ENCODE assay signal across 9 mouse cellular contexts in genomic region chr15:28051104-28051625, GRCm38 (mm10). TPM values are rescaled to one million over a fixed set of nuclear protein-coding genes. Genes with fewer than 3 reads are reported as not detected.
DNase-seq lines count a peak whose midpoint lies in the region; ATAC-seq and TF ChIP-seq lines count a peak whose summit lies in the region.
"Had no signal": no experiment of that assay in that cellular context is flagged by ENCODE, and none has a peak within 500 bp of the region (broad histone marks: within the 10 kb centered on the region; RNA-seq: fewer than 3 reads in every experiment).

No protein-coding gene starts in this region.

- H3K9me3 ChIP-seq in forebrain, embryonic 11.5 days (ENCODE audit: control insufficient read depth, low read length) = no peaks in the 10 kb centered on the region
- no peaks in the 10 kb centered on the region for H3K9me3 ChIP-seq in heart, embryonic 15.5 days (replicated peaks)
- H3K9me3 ChIP-seq in midbrain, embryonic 16.5 days (replicated peaks; ENCODE audit: control insufficient read depth, low read length, poor library complexity, severe bottlenecking) = no peaks in the 10 kb centered on the region
- H3K9me3 ChIP-seq: limb, embryonic 15.5 days had no signal

- TF ChIP-seq CTCF in testis, adult 2 months (IDR thresholded peaks at IDR 0.05; ENCODE audit: control insufficient read depth, insufficient read depth, insufficient replicate concordance, low read depth, low read length) = no peak

- peak overlapping the region; percentile 44 for H3K9ac ChIP-seq in forebrain, embryonic 11.5 days (ENCODE audit: low read length)
- H3K9ac ChIP-seq in heart, embryonic 15.5 days = no peak overlapping the region
- peak overlapping the region; percentile 13; the same call in 1 of the 2 replicates for H3K9ac ChIP-seq in midbrain, embryonic 16.5 days (ENCODE audit: low read depth, low read length)
- H3K9ac ChIP-seq: limb, embryonic 15.5 days had no signal

- 4% methylated on average over 18 of the region's 18 CpGs for WGBS in forebrain, embryonic 11.5 days
- 45% methylated on average over 18 of the region's 18 CpGs for WGBS in heart, embryonic 15.5 days
- WGBS in midbrain, embryonic 16.5 days = 8% methylated on average over 18 of the region's 18 CpGs

- peak overlapping the region; percentile 90 for H3K27ac ChIP-seq in testis, adult 2 months (ENCODE audit: control insufficient read depth, insufficient read depth, low read depth, low read length)
- H3K27ac ChIP-seq in forebrain, embryonic 11.5 days (ENCODE audit: low read depth, low read length) = 0 out of 2 replicates have a peak overlapping the region, but pooled peaks have one; percentile 50
- H3K27ac ChIP-seq in heart, embryonic 15.5 days = no peak overlapping the region
- no peak overlapping the region for H3K27ac ChIP-seq in midbrain, embryonic 16.5 days (ENCODE audit: low read length)
- H3K27ac ChIP-seq: limb, embryonic 15.5 days had no signal

- H3K27me3 ChIP-seq in testis, adult 2 months (ENCODE audit: control insufficient read depth, insufficient read depth, low read length) = no peaks in the 10 kb centered on the region
- H3K27me3 ChIP-seq in forebrain, embryonic 11.5 days (ENCODE audit: control insufficient read depth, insufficient read depth, low read length) = no peaks in the 10 kb centered on the region
- no peaks in the 10 kb centered on the region for H3K27me3 ChIP-seq in heart, embryonic 15.5 days
- H3K27me3 ChIP-seq in midbrain, embryonic 16.5 days (ENCODE audit: control insufficient read depth, insufficient read depth, low read depth, low read length) = no peaks in the 10 kb centered on the region
- H3K27me3 ChIP-seq: limb, embryonic 15.5 days had no signal

- TF ChIP-seq POLR2A in testis, adult 2 months (IDR thresholded peaks at IDR 0.05; ENCODE audit: control insufficient read depth, low read depth, low read length) = peak; percentile 26; the same call in 1 of the 2 replicates

- peak; percentile 83 for ATAC-seq in forebrain, embryonic 11.5 days (replicated peaks; ENCODE audit: low FRiP score)
- no peak; the same call in 1 of the 2 replicates for ATAC-seq in heart, embryonic 15.5 days (replicated peaks; ENCODE audit: insufficient number of reproducible peaks, insufficient read depth, low FRiP score, low read depth)
- peak; percentile 96 for ATAC-seq in midbrain, embryonic 16.5 days

- peak overlapping the region; percentile 88 for H3K4me3 ChIP-seq in testis, adult 2 months (ENCODE audit: control insufficient read depth, low read depth, low read length)
- H3K4me3 ChIP-seq in forebrain, embryonic 11.5 days (ENCODE audit: low read depth, low read length) = no peak overlapping the region
- H3K4me3 ChIP-seq in heart, embryonic 15.5 days = no peak overlapping the region
- H3K4me3 ChIP-seq in midbrain, embryonic 16.5 days (ENCODE audit: low read depth, low read length) = no peak overlapping the region
- H3K4me3 ChIP-seq: limb, embryonic 15.5 days had no signal

- H3K4me2 ChIP-seq in forebrain, embryonic 11.5 days (ENCODE audit: low read depth, low read length, severe bottlenecking) = peak overlapping the region; percentile 39
- peak overlapping the region; percentile 17; the same call in 1 of the 2 replicates for H3K4me2 ChIP-seq in heart, embryonic 15.5 days
- H3K4me2 ChIP-seq in midbrain, embryonic 16.5 days (ENCODE audit: low read length) = peak overlapping the region; percentile 36
- H3K4me2 ChIP-seq: limb, embryonic 15.5 days had no signal

- no peaks in the 10 kb centered on the region for H3K36me3 ChIP-seq in testis, adult 2 months (ENCODE audit: control insufficient read depth, insufficient read depth, low read length)
- no peaks in the 10 kb centered on the region for H3K36me3 ChIP-seq in forebrain, embryonic 11.5 days (ENCODE audit: control insufficient read depth, insufficient read depth, low read length)
- no peaks in the 10 kb centered on the region for H3K36me3 ChIP-seq in heart, embryonic 15.5 days
- no peaks in the 10 kb centered on the region for H3K36me3 ChIP-seq in midbrain, embryonic 16.5 days (ENCODE audit: control insufficient read depth, insufficient read depth, low read length)
- H3K36me3 ChIP-seq: limb, embryonic 15.5 days had no signal

- no peak for DNase-seq in testis, postnatal 14 days (ENCODE audit: low spot score)
- DNase-seq in forebrain, embryonic 11.5 days (ENCODE audit: low spot score) = peak; percentile 74
- peak; percentile 19 to 32 for DNase-seq in layer of hippocampus, adult 18-20 months (ENCODE audit: low spot score in 2 of 2)
- no peak for DNase-seq in spleen, adult 18-20 months
- DNase-seq in urinary bladder, postnatal 25 days (ENCODE audit: low spot score) = no peak

- H3K4me1 ChIP-seq in testis, adult 2 months (ENCODE audit: control insufficient read depth, insufficient read depth, low read length) = peaks cover 13% of the 10 kb centered on the region
- H3K4me1 ChIP-seq in forebrain, embryonic 11.5 days (replicated peaks; ENCODE audit: control insufficient read depth, insufficient read depth, low read length) = peaks cover 6% of the 10 kb centered on the region; the same call in 1 of the 2 replicates
- 0 out of 2 replicates have a peak, but pooled peaks cover 3% of the 10 kb centered on the region for H3K4me1 ChIP-seq in heart, embryonic 15.5 days (replicated peaks)
- peaks cover 7% of the 10 kb centered on the region for H3K4me1 ChIP-seq in midbrain, embryonic 16.5 days (ENCODE audit: control insufficient read depth, insufficient read depth, low read length)

RNA-seq across cellular contexts. Expression of gene Trio, which starts 25.5 kb away (rescaled TPM):
- polyA plus RNA-seq in testis, adult 2 months (2012; rRNA removed) = 18.8 and 24.3 TPM in 2 replicates
- 41.8 and 42.5 TPM in 2 replicates for polyA plus RNA-seq in forebrain, embryonic 11.5 days (2014; fragmentation: Nextera tagmentation; extraction: Ambion mirVana)
- 16.2 and 18.5 TPM in 2 replicates for polyA plus RNA-seq in heart, embryonic 15.5 days (2015; fragmentation: Nextera tagmentation; extraction: Ambion mirVana)
- total RNA-seq in layer of hippocampus, adult 18-20 months (2021) = 100 to 1,000 TPM; 283 to 296 TPM
- polyA plus RNA-seq in midbrain, embryonic 16.5 days (2015; fragmentation: Nextera tagmentation; extraction: Ambion mirVana) = 37.5 and 45.9 TPM in 2 replicates

Comparison
In these comparisons a context has a peak if more than half of its experiments do, and no peak if none do; other contexts are left out.
1. H3K27ac ChIP-seq: peak in testis, adult 2 months (single experiment) and forebrain, embryonic 11.5 days (single experiment); none in heart, embryonic 15.5 days (single experiment) and midbrain, embryonic 16.5 days (single experiment).
2. DNase-seq: peak in forebrain, embryonic 11.5 days (single experiment) and layer of hippocampus, adult 18-20 months (2 of 2); none in testis, postnatal 14 days (single experiment), spleen, adult 18-20 months (0 of 2) and urinary bladder, postnatal 25 days (single experiment).
3. Peak in every context shown above with its lines, with median percentiles within 50 percentile points of each other: H3K4me2 ChIP-seq.